Mouse (Mus musculus): ENCODE measurements around the gene Tecpr1. TPM values are rescaled to one million over a fixed set of nuclear protein-coding genes. Genes with fewer than 3 reads are reported as not detected.
A peak's percentile ranks its signal among the peaks of the same experiment; 100 is the strongest.

The Tecpr1 gene
- polyA plus RNA-seq, 1 experiment from 2014 or later, result 47.4 TPM

- H3K9ac ChIP-seq, result peak overlapping the region; percentile 89
- H3K4me1 ChIP-seq (replicated peaks), result peaks cover 36% of the 10 kb centered on the region
- WGBS, result 25% methylated on average over 18 of the region's 18 CpGs
- H3K9me3 ChIP-seq, result no peaks in the 10 kb centered on the region
- 0 out of 2 replicates have a peak, but pooled peaks have one; percentile 10 for ATAC-seq (ENCODE audit: low FRiP score, low read depth)
- H3K36me3 ChIP-seq, result 0 out of 2 replicates have a peak, but pooled peaks cover 1% of the 10 kb centered on the region
- H3K27me3 ChIP-seq, result no peaks in the 10 kb centered on the region
- peak overlapping the region; percentile 74 for H3K4me2 ChIP-seq
- H3K27ac ChIP-seq (replicated peaks), result peak overlapping the region; percentile 85
- H3K4me3 ChIP-seq, result peak overlapping the region; percentile 84
Observed at GRCm38 (mm10) chr5:144223899-144224816, 743 bp upstream of the Tecpr1 start.

GRCm38 (mm10) chr5:144222811-144223502, 458 bp downstream of the Tecpr1 start:
- Histone ChIP-seq H3K4me2 (peak overlapping the region; percentile 74), H3K4me3 (peak overlapping the region; percentile 84), H3K9me3 (no peaks in the 10 kb centered on the region), H3K36me3 (0 out of 2 replicates have a peak, but pooled peaks cover 6% of the 10 kb centered on the region), H3K9ac (peak overlapping the region; percentile 89), H3K27ac (replicated peaks) (peak overlapping the region; percentile 76), H3K4me1 (replicated peaks) (peaks cover 39% of the 10 kb centered on the region), H3K27me3 (no peaks in the 10 kb centered on the region)
- WGBS, result 4% methylated on average over 25 of the region's 25 CpGs
- peak; percentile 24; the same call in 1 of the 2 replicates for ATAC-seq (ENCODE audit: low FRiP score, low read depth)

- ATAC-seq (ENCODE audit: low FRiP score, low read depth), result no peak
- no peaks in the 10 kb centered on the region for H3K9me3 ChIP-seq
- H3K27me3 ChIP-seq, result no peaks in the 10 kb centered on the region
- no peak overlapping the region for H3K9ac ChIP-seq
- no peak overlapping the region for H3K4me2 ChIP-seq
- H3K4me3 ChIP-seq, result no peak overlapping the region
- H3K36me3 ChIP-seq, result peaks cover 8% of the 10 kb centered on the region; the same call in 1 of the 2 replicates
- H3K4me1 ChIP-seq (replicated peaks), result peaks cover 39% of the 10 kb centered on the region
- H3K27ac ChIP-seq (replicated peaks), result no peak overlapping the region
- WGBS, result 75% methylated on average over 4 of the region's 4 CpGs
Observed at GRCm38 (mm10) chr5:144221305-144221704, 2.1 kb downstream of the Tecpr1 start.

GRCm38 (mm10) chr5:144219936-144220335, 3.5 kb downstream of the Tecpr1 start:
- Histone ChIP-seq H3K27me3 (no peaks in the 10 kb centered on the region), H3K9me3 (no peaks in the 10 kb centered on the region), H3K4me2 (no peak overlapping the region), H3K36me3 (peaks cover 10% of the 10 kb centered on the region), H3K9ac (no peak overlapping the region), H3K4me1 (replicated peaks) (peaks cover 39% of the 10 kb centered on the region), H3K27ac (replicated peaks) (no peak overlapping the region), H3K4me3 (no peak overlapping the region)
- ATAC-seq (ENCODE audit: low FRiP score, low read depth), result no peak
- WGBS, result 95% methylated on average over 5 of the region's 5 CpGs

- Histone ChIP-seq H3K36me3 (peaks cover 12% of the 10 kb centered on the region), H3K4me1 (replicated peaks) (peaks cover 34% of the 10 kb centered on the region), H3K27me3 (no peaks in the 10 kb centered on the region), H3K9me3 (no peaks in the 10 kb centered on the region), H3K4me3 (no peak overlapping the region), H3K9ac (no peak overlapping the region), H3K4me2 (no peak overlapping the region), H3K27ac (replicated peaks) (no peak overlapping the region)
- no peak for ATAC-seq (ENCODE audit: low FRiP score, low read depth)
- WGBS, result 77% methylated on average over 12 of the region's 12 CpGs
Observed at GRCm38 (mm10) chr5:144219306-144219705, 4.1 kb downstream of the Tecpr1 start.

GRCm38 (mm10) chr5:144218061-144218460, 5.4 kb downstream of the Tecpr1 start:
- H3K4me3 ChIP-seq, result no peak overlapping the region
- no peaks in the 10 kb centered on the region for H3K9me3 ChIP-seq
- no peaks in the 10 kb centered on the region for H3K27me3 ChIP-seq
- peaks cover 29% of the 10 kb centered on the region for H3K4me1 ChIP-seq (replicated peaks)
- ATAC-seq (ENCODE audit: low FRiP score, low read depth), result no peak
- 90% methylated on average over 7 of the region's 7 CpGs for whole genome bisulfite sequencing
- no peak overlapping the region for H3K9ac ChIP-seq
- no peak overlapping the region for H3K27ac ChIP-seq (replicated peaks)
- no peak overlapping the region for H3K4me2 ChIP-seq
- peaks cover 24% of the 10 kb centered on the region for H3K36me3 ChIP-seq

GRCm38 (mm10) chr5:144215992-144216391, 7.4 kb downstream of the Tecpr1 start:
- Histone ChIP-seq H3K9me3 (no peaks in the 10 kb centered on the region), H3K27me3 (no peaks in the 10 kb centered on the region), H3K4me3 (no peak overlapping the region), H3K4me2 (no peak overlapping the region), H3K27ac (replicated peaks) (no peak overlapping the region), H3K9ac (no peak overlapping the region), H3K4me1 (replicated peaks) (peaks cover 10% of the 10 kb centered on the region), H3K36me3 (peaks cover 40% of the 10 kb centered on the region)
- 90% methylated on average over 2 of the region's 2 CpGs for WGBS
- no peak for ATAC-seq (ENCODE audit: low FRiP score, low read depth)

GRCm38 (mm10) chr5:144214453-144214852, 9.0 kb downstream of the Tecpr1 start:
- 0 out of 2 replicates have a peak, but pooled peaks cover 6% of the 10 kb centered on the region for H3K4me1 ChIP-seq (replicated peaks)
- H3K9me3 ChIP-seq, result no peaks in the 10 kb centered on the region
- H3K36me3 ChIP-seq, result peaks cover 55% of the 10 kb centered on the region
- no peaks in the 10 kb centered on the region for H3K27me3 ChIP-seq
- H3K4me3 ChIP-seq, result no peak overlapping the region
- no peak overlapping the region for H3K9ac ChIP-seq
- no peak overlapping the region for H3K27ac ChIP-seq (replicated peaks)
- ATAC-seq (ENCODE audit: low FRiP score, low read depth), result no peak
- 30% methylated on average over 7 of the region's 7 CpGs for WGBS
- H3K4me2 ChIP-seq, result no peak overlapping the region

GRCm38 (mm10) chr5:144207478-144207877, 15.9 kb downstream of the Tecpr1 start:
- WGBS, result 49% methylated on average over 11 of the region's 11 CpGs
- Histone ChIP-seq H3K4me1 (replicated peaks) (no peaks in the 10 kb centered on the region), H3K9ac (no peak overlapping the region), H3K9me3 (peaks cover 3% of the 10 kb centered on the region; the same call in 1 of the 2 replicates), H3K27ac (replicated peaks) (no peak overlapping the region), H3K36me3 (peaks cover 64% of the 10 kb centered on the region), H3K4me3 (no peak overlapping the region), H3K4me2 (no peak overlapping the region), H3K27me3 (no peaks in the 10 kb centered on the region)
- ATAC-seq (ENCODE audit: low FRiP score, low read depth), result 0 out of 2 replicates have a peak, but pooled peaks have one; percentile 4

- WGBS, result 93% methylated on average over 15 of the region's 15 CpGs
- no peak for ATAC-seq (ENCODE audit: low FRiP score, low read depth)
- Histone ChIP-seq H3K9me3 (peaks cover 6% of the 10 kb centered on the region; the same call in 1 of the 2 replicates), H3K36me3 (peaks cover 59% of the 10 kb centered on the region), H3K27me3 (no peaks in the 10 kb centered on the region), H3K27ac (replicated peaks) (no peak overlapping the region), H3K9ac (no peak overlapping the region), H3K4me2 (no peak overlapping the region), H3K4me1 (replicated peaks) (no peaks in the 10 kb centered on the region), H3K4me3 (no peak overlapping the region)
Observed at GRCm38 (mm10) chr5:144206069-144206468, 17.3 kb downstream of the Tecpr1 start.

GRCm38 (mm10) chr5:144204911-144205310, 18.5 kb downstream of the Tecpr1 start:
- WGBS, result 78% methylated on average over 10 of the region's 10 CpGs

GRCm38 (mm10) chr5:144204303-144204702, 19.1 kb downstream of the Tecpr1 start:
- H3K27me3 ChIP-seq, result no peaks in the 10 kb centered on the region
- H3K4me1 ChIP-seq (replicated peaks), result no peaks in the 10 kb centered on the region
- H3K9ac ChIP-seq, result no peak overlapping the region
- H3K27ac ChIP-seq (replicated peaks), result no peak overlapping the region
- no peak overlapping the region for H3K4me3 ChIP-seq
- H3K36me3 ChIP-seq, result peaks cover 42% of the 10 kb centered on the region
- no peak for ATAC-seq (ENCODE audit: low FRiP score, low read depth)
- 89% methylated on average over 12 of the region's 12 CpGs for WGBS
- H3K9me3 ChIP-seq, result peaks cover 6% of the 10 kb centered on the region; the same call in 1 of the 2 replicates
- H3K4me2 ChIP-seq, result no peak overlapping the region

More at GRCm38 (mm10) chr5:144204911-144205310, 18.5 kb downstream of the Tecpr1 start:
- no peak overlapping the region for H3K9ac ChIP-seq
- no peak overlapping the region for H3K4me3 ChIP-seq
- no peaks in the 10 kb centered on the region for H3K27me3 ChIP-seq
- no peak overlapping the region for H3K27ac ChIP-seq (replicated peaks)
- peaks cover 6% of the 10 kb centered on the region; the same call in 1 of the 2 replicates for H3K9me3 ChIP-seq
- no peaks in the 10 kb centered on the region for H3K4me1 ChIP-seq (replicated peaks)
- H3K36me3 ChIP-seq, result peaks cover 48% of the 10 kb centered on the region
- H3K4me2 ChIP-seq, result no peak overlapping the region
- ATAC-seq (ENCODE audit: low FRiP score, low read depth), result no peak

Data from hindbrain, embryonic 15.5 days (tissue).